Mouse (Mus musculus) thymus, adult 2 months (tissue): ENCODE data around the gene Gorasp1.

Source experiments
- CTCF ChIP-seq: fragments of 200-500 bp; IDR thresholded peaks from 2 replicates; pipeline ENCODE4 v1.5.1; 2012; ENCODE audit warnings: mild to moderate bottlenecking, control low read depth, low read length, moderate library complexity, borderline replicate concordance; ENCODE audit not compliant: control insufficient read depth, poor library complexity, insufficient read depth; ENCODE audit errors: extremely low read depth
- POLR2A ChIP-seq: fragments of 200-500 bp; IDR thresholded peaks from 2 replicates; pipeline ENCODE4 v1.6.1; 2012; ENCODE audit warnings: mild to moderate bottlenecking, low read length, control low read depth, moderate library complexity; ENCODE audit not compliant: control insufficient read depth, poor library complexity, insufficient read depth; ENCODE audit errors: extremely low read depth

GRCm38 (mm10) chr9:119925729-119926128 is 11.6 kb downstream of the Gorasp1 start:
- TF ChIP-seq CTCF (no peak), POLR2A (no peak)
